Mouse (Mus musculus): Measurements from ENCODE around the gene Rin2. TPM values are rescaled to one million over a fixed set of nuclear protein-coding genes. Genes with fewer than 3 reads are reported as not detected.

Gene Rin2
- polyA plus RNA-seq, 1 experiment from 2014 or later = 31.3 TPM

- Histone ChIP-seq H3K4me2 (replicated peaks) (no peak overlapping the region), H3K4me1 (no peaks in the 10 kb centered on the region), H3K27ac (no peak overlapping the region), H3K36me3 (0 out of 2 replicates have a peak, but pooled peaks cover 3% of the 10 kb centered on the region), H3K9ac (no peak overlapping the region), H3K4me3 (no peak overlapping the region), H3K9me3 (no peaks in the 10 kb centered on the region), H3K27me3 (no peaks in the 10 kb centered on the region)
- ATAC-seq (ENCODE audit: insufficient number of reproducible peaks, insufficient read depth, low FRiP score, low TSS enrichment) = no peak
- 55% methylated on average over 9 of the region's 9 CpGs for WGBS
These were observed 126.5 kb downstream of the Rin2 start for GRCm38 (mm10) chr2:145801322-145802052.

- no peaks in the 10 kb centered on the region for H3K9me3 ChIP-seq
- ATAC-seq (ENCODE audit: insufficient number of reproducible peaks, insufficient read depth, low FRiP score, low TSS enrichment) = no peak
- WGBS = 90% methylated on average over 2 of the region's 2 CpGs
These were observed 127.6 kb downstream of the Rin2 start for GRCm38 (mm10) chr2:145802626-145803025.

GRCm38 (mm10) chr2:145803822-145804342, 128.9 kb downstream of the Rin2 start:
- Histone ChIP-seq H3K27me3 (no peaks in the 10 kb centered on the region), H3K4me2 (replicated peaks) (no peak overlapping the region), H3K9ac (no peak overlapping the region), H3K4me1 (no peaks in the 10 kb centered on the region), H3K36me3 (no peaks in the 10 kb centered on the region), H3K4me3 (no peak overlapping the region), H3K27ac (no peak overlapping the region), H3K9me3 (no peaks in the 10 kb centered on the region)
- WGBS = 92% methylated on average over 10 of the region's 10 CpGs
- ATAC-seq (ENCODE audit: insufficient number of reproducible peaks, insufficient read depth, low FRiP score, low TSS enrichment) = no peak

More at GRCm38 (mm10) chr2:145802626-145803025, 127.6 kb downstream of the Rin2 start:
- Histone ChIP-seq H3K9ac (no peak overlapping the region), H3K27me3 (no peaks in the 10 kb centered on the region), H3K4me1 (no peaks in the 10 kb centered on the region), H3K36me3 (0 out of 2 replicates have a peak, but pooled peaks cover 3% of the 10 kb centered on the region), H3K4me2 (replicated peaks) (no peak overlapping the region), H3K27ac (no peak overlapping the region), H3K4me3 (no peak overlapping the region)

GRCm38 (mm10) chr2:145804524-145804923, 129.5 kb downstream of the Rin2 start:
- Histone ChIP-seq H3K4me2 (replicated peaks) (no peak overlapping the region), H3K9ac (no peak overlapping the region), H3K4me3 (no peak overlapping the region), H3K4me1 (no peaks in the 10 kb centered on the region), H3K9me3 (no peaks in the 10 kb centered on the region), H3K27me3 (no peaks in the 10 kb centered on the region), H3K27ac (no peak overlapping the region), H3K36me3 (no peaks in the 10 kb centered on the region)
- no peak for ATAC-seq (ENCODE audit: insufficient number of reproducible peaks, insufficient read depth, low FRiP score, low TSS enrichment)
- WGBS = 92% methylated on average over 6 of the region's 6 CpGs

- Histone ChIP-seq H3K27me3 (no peaks in the 10 kb centered on the region), H3K9ac (no peak overlapping the region), H3K27ac (no peak overlapping the region), H3K9me3 (no peaks in the 10 kb centered on the region), H3K4me2 (replicated peaks) (no peak overlapping the region), H3K4me1 (no peaks in the 10 kb centered on the region), H3K36me3 (no peaks in the 10 kb centered on the region; the same call in 1 of the 2 replicates), H3K4me3 (no peak overlapping the region)
- WGBS = 64% methylated on average over 2 of the region's 2 CpGs
- no peak for ATAC-seq (ENCODE audit: insufficient number of reproducible peaks, insufficient read depth, low FRiP score, low TSS enrichment)
These were observed 132.3 kb downstream of the Rin2 start for GRCm38 (mm10) chr2:145807276-145807675.

GRCm38 (mm10) chr2:145808251-145808650, 133.2 kb downstream of the Rin2 start:
- WGBS = 98% methylated on average over 2 of the region's 2 CpGs
- ATAC-seq (ENCODE audit: insufficient number of reproducible peaks, insufficient read depth, low FRiP score, low TSS enrichment) = no peak
- H3K27ac ChIP-seq = no peak overlapping the region
- no peak overlapping the region for H3K4me2 ChIP-seq (replicated peaks)
- no peak overlapping the region for H3K4me3 ChIP-seq
- H3K9me3 ChIP-seq = no peaks in the 10 kb centered on the region
- H3K36me3 ChIP-seq = no peaks in the 10 kb centered on the region; the same call in 1 of the 2 replicates
- no peak overlapping the region for H3K9ac ChIP-seq
- H3K27me3 ChIP-seq = no peaks in the 10 kb centered on the region
- no peaks in the 10 kb centered on the region for H3K4me1 ChIP-seq

- ATAC-seq (ENCODE audit: insufficient number of reproducible peaks, insufficient read depth, low FRiP score, low TSS enrichment) = no peak
- Histone ChIP-seq H3K4me1 (no peaks in the 10 kb centered on the region), H3K9ac (no peak overlapping the region), H3K9me3 (no peaks in the 10 kb centered on the region), H3K27me3 (no peaks in the 10 kb centered on the region), H3K4me3 (no peak overlapping the region), H3K36me3 (no peaks in the 10 kb centered on the region; the same call in 1 of the 2 replicates), H3K4me2 (replicated peaks) (no peak overlapping the region), H3K27ac (no peak overlapping the region)
- 91% methylated on average over 6 of the region's 6 CpGs for WGBS
These were observed 133.7 kb downstream of the Rin2 start for GRCm38 (mm10) chr2:145808667-145809066.

- 48% methylated on average over 5 of the region's 5 CpGs for WGBS
- no peak overlapping the region for H3K9ac ChIP-seq
- H3K9me3 ChIP-seq = peaks cover 4% of the 10 kb centered on the region
- H3K4me2 ChIP-seq (replicated peaks) = no peak overlapping the region
- ATAC-seq (ENCODE audit: insufficient number of reproducible peaks, insufficient read depth, low FRiP score, low TSS enrichment) = no peak
- H3K36me3 ChIP-seq = no peaks in the 10 kb centered on the region; the same call in 1 of the 2 replicates
- H3K27me3 ChIP-seq = no peaks in the 10 kb centered on the region
- no peak overlapping the region for H3K4me3 ChIP-seq
- H3K4me1 ChIP-seq = no peaks in the 10 kb centered on the region
- no peak overlapping the region for H3K27ac ChIP-seq
These were observed 135.7 kb downstream of the Rin2 start for GRCm38 (mm10) chr2:145810676-145811075.

GRCm38 (mm10) chr2:145812818-145813217, 137.8 kb downstream of the Rin2 start:
- no peaks in the 10 kb centered on the region for H3K27me3 ChIP-seq
- no peak overlapping the region for H3K4me2 ChIP-seq (replicated peaks)
- 82% methylated on average over 1 of the region's 1 CpGs for WGBS
- no peaks in the 10 kb centered on the region for H3K4me1 ChIP-seq
- peaks cover 20% of the 10 kb centered on the region for H3K9me3 ChIP-seq
- H3K9ac ChIP-seq = no peak overlapping the region
- H3K36me3 ChIP-seq = peaks cover 10% of the 10 kb centered on the region; the same call in 1 of the 2 replicates
- no peak overlapping the region for H3K27ac ChIP-seq
- no peak overlapping the region for H3K4me3 ChIP-seq
- ATAC-seq (ENCODE audit: insufficient number of reproducible peaks, insufficient read depth, low FRiP score, low TSS enrichment) = no peak

GRCm38 (mm10) chr2:145817195-145817594, 142.2 kb downstream of the Rin2 start:
- H3K4me1 ChIP-seq = no peaks in the 10 kb centered on the region
- ATAC-seq (ENCODE audit: insufficient number of reproducible peaks, insufficient read depth, low FRiP score, low TSS enrichment) = no peak
- H3K9ac ChIP-seq = no peak overlapping the region
- H3K9me3 ChIP-seq = peaks cover 20% of the 10 kb centered on the region
- H3K27ac ChIP-seq = no peak overlapping the region
- 0 out of 2 replicates have a peak, but pooled peaks cover 10% of the 10 kb centered on the region for H3K36me3 ChIP-seq
- H3K4me2 ChIP-seq (replicated peaks) = no peak overlapping the region
- no peaks in the 10 kb centered on the region for H3K27me3 ChIP-seq
- 74% methylated on average over 5 of the region's 5 CpGs for WGBS
- H3K4me3 ChIP-seq = no peak overlapping the region

GRCm38 (mm10) chr2:145822013-145822782, 147.2 kb downstream of the Rin2 start:
- Histone ChIP-seq H3K27ac (no peak overlapping the region), H3K36me3 (no peaks in the 10 kb centered on the region), H3K4me1 (no peaks in the 10 kb centered on the region), H3K4me2 (replicated peaks) (no peak overlapping the region), H3K27me3 (no peaks in the 10 kb centered on the region), H3K9me3 (peaks cover under 1% of the 10 kb centered on the region; the same call in 1 of the 2 replicates), H3K9ac (no peak overlapping the region), H3K4me3 (no peak overlapping the region)
- no peak for ATAC-seq (ENCODE audit: insufficient number of reproducible peaks, insufficient read depth, low FRiP score, low TSS enrichment)
- WGBS = 75% methylated on average over 15 of the region's 15 CpGs
